Mouse (Mus musculus) 3T3-L1 (cell line): ENCODE results near the gene 1110032F04Rik.

Source experiments
- DNase-seq: peaks from one replicate; pipeline ENCODE4 v3.0.0-alpha.2; 2015; ENCODE audit warnings: low read depth, low spot score

Gene 1110032F04Rik

DNA sequence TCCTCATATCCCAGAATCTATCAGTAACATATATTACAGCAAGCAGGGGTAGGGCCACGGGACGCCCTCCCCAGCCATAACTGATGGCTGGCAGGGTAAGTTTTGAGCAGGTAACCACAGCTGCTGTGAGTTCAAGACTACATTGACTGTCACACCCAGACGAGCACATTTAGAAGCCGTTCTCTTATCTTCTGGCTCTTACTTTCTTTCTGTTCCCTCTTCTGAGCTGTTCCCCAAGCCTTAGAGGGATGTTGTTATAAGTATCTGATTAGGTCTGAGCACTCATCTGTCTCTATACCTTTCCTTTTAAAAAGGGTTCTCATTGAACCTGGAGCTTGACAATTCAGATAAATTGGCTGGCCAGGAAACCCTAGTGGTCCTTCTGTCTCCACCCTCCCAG lies 38.1 kb downstream of the 1110032F04Rik start:
- DNase-seq = no peak
